Mouse (Mus musculus) c-Kit-positive CD71-positive TER-119-positive erythroid progenitor cells, embryonic 14.5 days (primary cell): ENCODE results near the gene Wdfy3.
"Not testable (repeated sequence)": the region's sequence is repeated elsewhere in the genome, so short reads cannot be mapped to it uniquely, and the experiment has no call there.

Experiments
- DNase-seq: peaks from one replicate; pipeline ENCODE4 v3.0.0-alpha.2; 2013; ENCODE audit warnings: low spot score

The Wdfy3 gene

DNA sequence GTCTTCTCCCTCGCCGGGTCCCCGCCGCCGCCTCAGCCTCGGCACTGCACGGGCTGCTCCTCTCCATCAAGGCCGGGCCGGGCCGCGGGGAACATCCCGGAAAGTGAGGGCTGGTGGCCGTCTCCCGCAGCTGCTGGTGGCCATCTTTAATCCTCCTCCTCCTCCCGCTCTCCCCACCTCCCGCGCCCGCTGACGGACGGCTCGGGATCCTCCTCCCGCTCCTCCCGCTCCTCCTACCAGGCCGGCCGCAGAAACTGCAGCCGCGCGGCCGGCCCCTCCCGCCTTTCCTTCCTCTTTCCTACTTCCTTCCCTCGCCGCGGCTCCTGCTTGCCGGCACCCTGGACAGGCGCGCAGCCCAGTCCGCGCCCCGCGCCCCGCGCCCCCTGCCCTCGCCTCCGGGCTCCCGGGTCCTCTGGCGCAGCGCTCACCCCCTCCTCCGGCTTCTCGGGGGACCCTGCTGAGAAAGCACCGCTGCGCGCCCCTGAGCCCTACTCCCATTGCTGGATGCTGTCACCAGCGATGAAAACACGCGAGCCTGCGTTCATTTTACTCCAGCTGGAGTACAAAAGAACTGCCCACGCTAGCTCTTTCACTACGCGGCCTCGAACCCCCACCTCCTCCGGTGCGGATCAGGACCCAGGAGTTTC lies at the start of gene Wdfy3:
Wdfy3 (minus strand) TSS at position 155 of the 647 bp plus-strand sequence.
- DNase-seq = peak; percentile 67

DNA sequence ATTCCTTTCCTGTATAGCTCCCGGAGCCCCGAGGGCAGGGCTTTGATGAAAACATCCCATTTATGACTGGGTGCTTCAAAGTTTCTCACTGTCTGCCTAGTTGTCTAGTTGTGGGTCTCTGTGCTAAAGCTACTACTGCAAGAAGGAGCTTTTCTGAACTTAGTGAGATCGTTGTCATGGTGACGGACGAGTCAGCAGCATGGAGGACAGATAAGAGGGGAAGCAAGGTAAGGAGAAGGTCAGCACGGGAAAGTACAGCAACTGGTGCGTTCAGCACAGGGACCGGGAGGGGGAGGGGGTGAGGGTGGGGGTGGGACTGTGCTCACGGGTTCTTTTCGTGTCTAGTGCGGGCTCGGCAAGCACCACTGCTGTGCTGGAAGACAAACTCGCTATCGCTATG lies 43.3 kb upstream of the Wdfy3 start:
- DNase-seq = no peak

DNA sequence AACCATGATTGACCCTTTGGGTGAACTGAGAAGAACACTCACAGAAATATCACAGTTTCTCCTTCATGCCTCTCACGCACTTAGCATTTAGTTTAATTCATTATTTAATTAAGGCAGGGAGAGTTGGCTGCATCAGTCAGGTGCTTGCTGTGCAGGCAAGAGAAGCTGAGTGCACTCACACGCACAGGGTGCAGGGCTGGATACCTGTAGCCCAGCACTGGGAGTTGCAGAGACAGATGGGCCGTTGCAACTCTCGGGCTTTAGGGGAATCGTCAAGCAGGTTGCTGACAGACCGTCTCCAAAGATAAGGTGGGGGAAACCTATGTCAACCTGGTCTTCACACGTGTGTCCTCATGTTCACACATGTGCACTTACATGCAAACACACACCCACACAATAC lies 42.3 kb upstream of the Wdfy3 start:
- no peak for DNase-seq

DNA sequence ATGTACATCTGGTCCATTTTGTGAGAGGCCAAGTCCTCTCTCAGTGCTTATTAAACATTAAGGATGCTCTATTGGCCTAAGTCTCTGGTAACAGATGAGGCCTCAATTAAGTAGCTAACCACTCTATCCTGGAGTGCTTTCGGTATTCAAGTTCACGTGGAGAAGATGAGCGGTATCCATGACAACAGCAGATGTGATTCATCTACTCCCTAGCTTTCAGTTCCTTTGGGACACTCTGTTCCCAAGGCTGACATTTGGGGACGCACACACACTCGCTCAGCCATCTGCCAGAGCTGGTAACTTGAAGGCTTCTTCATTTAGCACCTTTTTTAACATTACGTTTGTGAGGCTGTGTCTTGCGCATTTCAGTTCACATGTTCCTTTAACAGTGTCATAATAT lies 40.3 kb upstream of the Wdfy3 start:
- no peak for DNase-seq

DNA sequence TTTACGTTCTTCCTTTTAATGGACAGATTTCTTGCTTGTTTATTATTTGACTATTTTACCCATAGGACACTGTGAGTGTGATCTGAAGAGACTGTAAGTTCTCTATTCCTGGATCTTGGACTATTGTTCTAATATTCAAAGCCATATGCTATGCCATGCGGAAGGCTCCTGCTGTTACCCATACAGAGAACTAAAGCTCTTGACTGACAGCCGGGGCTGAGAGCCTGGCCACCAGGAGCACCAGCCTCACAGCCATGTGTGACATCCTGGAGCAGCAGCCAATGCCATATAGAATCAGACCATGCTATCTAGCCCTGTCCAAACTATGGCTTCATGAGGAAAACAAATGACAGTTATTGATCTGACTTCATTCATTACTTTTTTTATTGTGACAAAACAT lies 36.2 kb upstream of the Wdfy3 start:
- no peak for DNase-seq

DNA sequence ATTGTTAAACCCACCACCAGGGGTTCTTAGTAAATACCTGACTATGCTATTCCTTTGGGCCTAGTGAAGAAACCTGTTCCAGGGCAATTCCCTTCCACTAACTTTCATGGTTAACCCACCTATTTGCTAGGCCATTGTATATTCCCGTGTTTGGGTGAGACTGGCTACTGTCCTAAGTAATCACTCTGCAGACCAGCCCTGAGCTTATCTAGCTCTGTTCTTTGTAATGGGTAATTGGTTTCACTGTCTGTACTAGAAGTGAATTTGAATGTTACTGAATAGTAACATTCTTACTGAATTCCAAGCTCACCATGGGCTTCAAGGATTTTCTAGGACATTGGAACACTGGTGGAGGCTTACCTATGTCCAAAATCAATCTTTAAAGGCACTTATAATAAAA lies 32.1 kb upstream of the Wdfy3 start:
- DNase-seq = not testable (repeated sequence)

DNA sequence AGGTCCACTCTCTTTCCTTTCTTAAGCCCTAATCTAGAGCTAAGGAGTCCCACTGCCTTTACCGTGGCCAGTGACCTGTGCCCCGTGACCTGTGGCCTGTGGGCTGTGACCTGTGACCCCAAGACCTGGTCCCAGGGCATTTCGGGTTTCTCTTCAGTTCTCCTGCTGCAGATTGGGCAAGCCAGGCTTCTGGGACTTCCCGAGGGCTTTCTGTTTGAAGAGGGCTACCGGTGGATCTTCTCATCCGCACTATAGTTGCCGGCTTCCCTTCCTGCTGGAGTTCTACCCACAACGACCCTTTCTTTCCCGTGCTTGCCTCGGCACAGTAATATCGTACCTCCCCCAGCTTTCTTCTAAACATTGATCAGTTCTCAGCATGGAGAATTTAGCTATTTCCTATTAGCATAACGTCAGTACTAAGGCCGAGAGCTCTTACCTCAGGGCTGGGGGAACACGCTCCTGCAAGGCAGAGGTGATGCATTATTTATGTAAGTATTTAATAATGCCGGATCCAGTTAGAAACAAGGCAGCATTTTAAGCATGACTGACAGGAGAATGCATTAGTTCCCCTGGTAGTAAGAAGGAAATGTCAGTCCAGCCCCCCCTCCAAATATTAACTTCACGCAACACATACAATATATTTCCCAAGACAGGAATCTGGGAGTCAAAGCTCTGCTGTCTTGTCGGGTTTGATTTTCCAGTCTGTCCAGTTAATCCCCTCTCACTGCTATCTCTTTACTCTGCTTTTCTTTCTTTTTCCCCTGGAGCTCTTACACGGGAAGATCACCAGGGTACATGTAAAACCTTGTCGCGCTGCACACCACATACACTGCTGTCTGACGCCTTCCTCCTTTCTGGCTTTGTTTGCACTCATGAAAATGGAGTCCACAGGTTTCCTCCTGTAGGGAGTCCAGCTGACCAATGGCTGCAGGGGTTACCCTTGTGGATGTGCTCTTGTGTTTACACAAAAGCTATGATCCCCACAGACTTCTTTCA lies 30.8 kb upstream of the Wdfy3 start:
- no peak for DNase-seq

DNA sequence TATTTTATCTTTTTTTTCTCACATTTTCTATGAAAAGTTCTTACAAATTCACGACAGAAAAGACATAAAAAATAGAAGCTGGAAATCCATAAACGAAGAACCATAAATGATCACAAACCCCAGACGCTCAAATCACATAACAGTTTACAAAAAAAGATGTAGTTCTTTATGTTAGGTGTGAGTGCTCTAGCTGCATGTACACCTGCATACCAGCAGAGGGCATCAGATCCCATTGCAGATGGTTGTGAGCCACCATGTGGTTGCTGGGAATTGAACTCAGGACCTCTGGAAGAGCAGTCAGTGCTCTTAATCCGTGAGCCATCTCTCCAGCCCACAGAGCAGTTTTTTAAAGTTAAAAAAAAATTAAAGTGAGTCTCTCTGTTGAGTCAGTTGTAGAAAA lies 25.9 kb upstream of the Wdfy3 start:
- DNase-seq = no peak

DNA sequence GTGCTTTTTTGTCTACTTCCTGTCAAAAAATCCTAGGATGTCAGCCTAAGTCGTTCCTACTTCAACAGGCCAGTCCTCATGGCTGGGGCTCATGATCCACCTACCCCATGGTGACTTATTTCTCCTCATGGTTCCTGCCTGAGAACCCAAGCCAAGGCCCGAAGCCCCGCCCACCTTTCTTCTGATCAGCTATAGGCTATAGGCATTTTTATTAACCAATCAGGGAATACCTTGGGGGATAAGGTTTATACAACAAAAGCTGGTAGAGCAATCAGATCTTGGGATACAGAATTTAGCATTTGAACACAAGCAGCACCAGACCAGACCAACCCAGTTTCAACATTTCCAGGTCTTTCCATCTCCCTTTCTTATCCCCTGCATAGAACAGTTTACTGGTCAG lies 21.0 kb upstream of the Wdfy3 start:
- DNase-seq = no peak

DNA sequence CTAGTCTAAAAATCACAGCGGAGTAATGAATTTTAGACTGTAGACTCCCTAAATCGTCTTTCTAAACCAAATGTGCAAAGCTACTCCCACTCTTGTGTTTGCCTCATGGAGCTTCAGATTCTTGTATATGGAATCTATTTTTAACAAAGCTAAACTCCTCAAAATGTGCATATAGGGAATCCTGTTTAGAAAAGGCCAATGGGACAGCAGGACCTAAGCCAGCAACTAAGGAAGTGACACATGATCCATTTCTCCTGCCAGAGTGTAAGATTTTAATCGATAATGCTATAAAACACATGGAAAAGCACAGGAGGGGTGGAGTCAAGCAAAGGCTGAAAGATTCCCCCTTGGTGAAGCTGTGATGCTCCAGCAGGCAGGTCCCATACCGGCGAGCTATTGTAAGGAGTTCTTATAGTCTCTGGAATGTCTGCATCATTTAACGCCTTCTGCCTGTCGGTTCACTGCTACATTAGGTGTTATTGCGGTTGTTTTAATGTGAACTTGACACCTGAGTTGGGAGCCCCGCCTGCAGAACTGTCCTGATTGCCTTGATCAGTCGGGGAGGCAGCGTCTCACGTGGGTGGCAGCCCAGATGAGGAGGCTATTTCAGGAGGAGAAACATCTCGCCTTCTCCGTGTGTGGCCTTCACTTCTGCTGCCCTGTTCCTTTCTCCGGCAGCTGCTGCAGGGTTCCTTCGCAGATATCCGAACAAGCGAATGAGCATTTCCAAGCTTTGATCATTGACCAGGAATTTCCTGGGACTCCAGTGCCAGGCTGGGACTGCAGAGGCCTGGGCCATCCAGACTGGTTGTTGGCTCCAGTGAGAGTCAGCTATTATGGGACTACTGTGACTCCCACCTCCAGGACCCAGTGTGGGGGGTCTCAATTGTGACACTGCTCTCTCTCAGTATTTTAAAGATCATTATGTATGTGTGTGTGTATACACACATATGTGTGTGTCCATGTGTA lies 15.3 kb upstream of the Wdfy3 start:
- DNase-seq = no peak

DNA sequence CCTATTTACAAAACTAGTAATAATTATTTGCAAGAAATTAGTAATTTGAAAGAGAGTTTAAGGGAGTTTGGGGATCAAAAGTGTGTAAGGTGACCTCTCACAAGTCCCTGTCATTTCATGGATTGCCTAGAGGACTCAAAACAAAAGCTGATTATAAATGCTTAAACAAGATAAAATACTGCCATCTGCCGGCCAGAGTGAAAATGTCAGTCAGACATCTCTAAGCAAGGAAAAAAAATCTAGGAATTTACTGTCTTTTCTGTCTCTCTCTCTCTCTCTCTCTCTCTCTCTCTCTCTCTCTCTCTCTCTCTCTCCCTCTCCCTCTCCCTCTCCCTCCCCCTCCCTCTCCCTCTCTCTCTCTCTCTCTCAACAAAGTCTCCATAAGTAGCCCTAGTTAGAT lies 4.4 kb upstream of the Wdfy3 start:
- DNase-seq = peak; percentile 68

DNA sequence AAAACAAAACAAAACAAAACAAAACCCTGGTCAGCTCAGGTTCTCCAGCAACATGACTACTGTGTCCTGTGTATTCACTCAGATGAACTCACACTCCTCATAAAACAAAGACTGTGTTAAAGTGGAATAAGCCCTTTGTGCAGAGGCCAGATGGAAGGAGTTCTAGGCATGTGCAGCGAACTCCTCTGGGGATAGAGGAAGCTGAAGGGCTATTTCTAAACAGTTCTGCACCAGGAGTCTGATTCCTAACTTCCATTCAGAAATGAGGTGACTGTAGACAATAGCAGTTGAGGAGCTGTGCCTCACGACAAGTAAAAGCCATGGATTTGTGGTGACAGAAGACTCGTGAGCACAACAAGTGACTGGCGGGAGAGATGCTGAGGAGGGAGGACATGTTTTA lies 2.3 kb upstream of the Wdfy3 start:
- no peak for DNase-seq

DNA sequence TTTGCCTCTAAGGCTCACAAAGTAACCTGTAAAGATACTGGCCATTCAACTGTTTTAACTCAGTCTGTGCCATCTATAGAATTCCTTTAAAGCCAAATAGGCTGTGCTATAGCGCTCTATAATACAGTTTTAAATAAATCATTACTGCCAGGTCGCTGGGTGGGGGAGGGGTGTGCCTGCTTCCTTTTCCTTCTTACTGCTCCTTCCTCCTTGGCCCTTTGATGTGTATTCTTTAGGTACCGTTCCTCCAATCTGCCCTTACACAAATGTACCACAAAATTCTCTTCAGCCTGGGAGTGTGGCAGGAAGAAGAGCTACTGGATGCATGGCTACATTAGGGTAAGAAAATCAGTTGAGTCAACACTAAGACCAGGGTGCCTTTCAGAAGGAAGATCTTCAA lies 1.5 kb upstream of the Wdfy3 start:
- DNase-seq = no peak

DNA sequence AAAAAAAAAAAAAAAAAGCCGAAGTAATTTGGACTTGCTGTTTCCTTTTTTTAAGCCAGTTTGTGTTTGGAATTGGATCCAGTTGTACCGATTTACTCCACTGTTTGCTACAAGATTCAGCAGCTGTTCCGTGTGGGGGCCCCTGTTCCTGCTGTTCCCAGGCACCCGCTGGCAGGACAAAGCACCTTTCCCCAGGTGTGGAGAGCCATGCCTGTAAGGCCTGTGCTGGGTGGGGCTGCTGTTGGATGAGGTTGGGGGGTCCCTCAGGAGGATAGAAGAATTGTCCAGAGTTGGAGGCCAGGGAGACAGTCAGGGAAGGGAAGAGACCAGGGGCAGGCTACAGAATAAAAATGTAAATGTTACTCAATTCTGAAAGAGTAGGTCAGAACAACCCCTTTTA lies 1.1 kb upstream of the Wdfy3 start:
- no peak for DNase-seq

DNA sequence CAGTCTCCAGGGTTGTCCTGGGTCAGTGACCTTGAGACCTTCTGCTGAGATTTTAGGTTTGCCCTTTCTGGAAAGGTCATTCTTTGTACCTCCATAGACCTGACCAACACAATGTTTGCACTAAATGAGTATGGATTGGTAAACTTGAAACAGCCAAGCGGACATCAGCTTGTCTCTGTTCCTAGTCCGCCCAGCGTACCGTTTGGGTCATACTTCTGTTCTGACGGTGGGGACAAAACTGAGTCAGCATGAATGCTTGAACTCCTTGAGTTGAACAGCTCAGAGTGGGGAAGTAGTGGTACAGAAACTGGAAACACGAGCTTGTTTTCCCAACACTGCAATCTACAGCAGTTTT lies 670 bp upstream of the Wdfy3 start:
- no peak for DNase-seq

DNA sequence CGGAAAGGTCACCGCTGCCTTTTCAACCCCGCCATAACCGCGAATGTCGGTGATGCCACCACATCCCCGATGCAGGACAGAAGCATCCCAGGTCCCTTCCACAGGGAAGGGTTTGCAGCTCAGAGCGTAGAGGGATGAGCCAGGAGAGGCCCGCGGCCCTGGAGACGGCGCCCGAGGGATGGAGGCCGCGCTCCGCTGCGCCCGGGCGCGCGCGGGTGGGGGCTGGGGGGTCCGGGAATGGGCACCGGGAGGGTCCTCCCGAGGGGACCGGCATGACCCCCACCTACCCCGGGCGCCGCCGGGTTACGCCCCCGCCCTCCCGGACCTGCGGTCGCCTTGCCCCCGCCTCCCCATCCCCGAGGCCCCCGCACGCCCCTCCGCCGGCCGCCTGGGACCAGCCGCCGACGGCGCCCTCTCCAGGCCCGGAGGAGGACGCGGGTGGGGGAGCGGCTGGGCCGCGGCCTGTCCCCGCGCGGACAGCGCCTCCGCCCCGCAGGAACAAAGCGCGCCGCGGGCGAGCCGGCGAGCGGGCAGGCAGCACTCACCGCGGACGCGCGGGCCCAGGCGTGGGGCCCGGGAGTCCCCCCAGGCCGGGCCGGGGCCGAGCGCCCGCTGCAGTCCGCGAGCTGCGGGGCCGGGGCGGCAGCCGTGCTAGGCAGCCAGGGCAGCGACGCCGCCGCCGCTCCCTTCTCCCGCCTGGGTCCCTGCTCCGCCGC lies 512 bp downstream of the Wdfy3 start:
- DNase-seq = no peak

DNA sequence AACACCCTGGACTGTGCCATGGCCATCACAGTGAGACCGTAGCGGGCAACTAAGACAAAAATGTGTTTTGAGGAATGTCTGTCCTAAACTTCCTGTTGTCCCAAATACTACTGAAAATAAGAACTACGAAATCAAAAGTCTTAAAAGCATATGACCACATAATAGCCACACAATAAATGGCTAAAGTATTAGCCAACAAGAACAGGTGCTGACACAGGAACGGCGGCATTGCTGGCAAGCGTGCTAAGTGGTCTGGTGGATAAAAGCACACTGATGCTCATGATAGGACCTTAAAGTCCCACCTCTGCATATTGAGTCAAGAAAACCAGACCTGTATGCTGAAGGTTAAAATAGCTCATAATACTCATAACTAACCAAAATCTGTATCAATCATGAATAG lies 3.3 kb downstream of the Wdfy3 start:
- no peak for DNase-seq

DNA sequence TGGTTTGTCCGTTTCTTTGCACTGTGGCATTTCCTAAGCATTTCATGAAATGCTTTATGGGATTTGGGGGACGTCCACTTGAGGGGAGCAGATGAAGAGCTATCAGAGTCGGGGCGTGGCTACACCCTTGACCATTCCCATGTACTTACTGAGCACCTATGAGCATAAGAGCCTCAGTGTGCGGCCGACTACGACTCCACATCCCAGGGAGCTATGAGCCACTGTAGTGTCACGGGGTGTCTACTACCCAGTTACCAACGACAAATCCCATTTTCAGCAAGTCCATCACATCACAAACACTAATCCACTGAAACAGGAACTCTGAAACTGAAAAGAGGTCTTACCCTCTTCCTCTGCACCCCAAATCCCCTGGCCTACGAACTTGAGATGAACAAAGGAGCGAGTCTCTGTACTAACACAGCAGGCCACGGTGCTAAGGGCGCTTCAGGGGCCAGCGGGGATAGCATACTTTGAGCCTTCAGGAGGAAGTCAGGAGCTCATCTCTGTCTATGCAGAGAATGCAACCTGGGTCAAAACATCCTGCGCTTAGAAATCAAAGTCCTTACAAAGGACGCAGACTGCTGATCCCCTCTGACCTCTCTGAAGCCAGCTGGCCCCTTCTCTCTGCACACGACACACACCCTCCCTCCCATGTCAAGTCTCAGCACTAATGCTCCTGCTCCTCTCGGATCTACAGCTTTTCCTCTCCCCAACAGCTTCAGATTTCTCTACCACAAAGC lies 6.5 kb downstream of the Wdfy3 start:
- DNase-seq = no peak

DNA sequence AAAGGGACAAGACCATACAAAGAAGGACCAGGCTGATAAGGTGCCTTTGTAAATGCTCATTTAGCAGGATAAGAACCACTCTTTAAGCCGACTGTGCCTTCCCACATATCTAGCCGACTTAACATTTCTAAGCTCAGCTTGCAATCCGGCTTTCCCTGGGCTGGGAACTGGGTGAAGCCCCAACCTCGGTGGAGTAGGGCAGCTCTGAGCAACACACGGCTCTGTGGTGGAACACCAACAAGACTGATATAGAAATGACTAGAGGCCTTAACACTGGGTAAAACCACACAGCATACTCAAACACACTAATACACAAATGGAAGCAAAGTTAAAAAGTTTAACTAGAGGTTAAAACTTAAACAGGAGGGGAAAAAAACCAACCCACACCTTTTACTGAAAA lies 7.9 kb downstream of the Wdfy3 start:
- DNase-seq = no peak

DNA sequence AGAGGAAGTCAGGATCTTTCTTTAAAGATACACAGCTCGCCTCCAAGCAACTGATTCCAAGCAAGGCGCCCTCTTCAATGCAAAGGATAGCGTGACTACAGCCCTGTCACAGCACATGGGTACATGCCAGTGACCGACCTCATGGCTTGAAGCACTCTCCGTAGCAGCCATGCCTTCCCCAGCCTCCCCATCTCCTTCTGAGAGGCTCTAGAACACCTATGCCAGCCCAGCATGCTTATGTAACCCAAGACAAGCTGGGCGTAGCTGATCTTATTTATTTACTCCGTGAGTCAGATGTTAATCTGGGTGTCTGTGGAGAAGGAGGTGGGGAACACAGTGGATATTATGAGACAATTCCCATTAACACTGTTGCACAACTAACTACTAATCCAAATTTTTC lies 13.8 kb downstream of the Wdfy3 start:
- DNase-seq = no peak

DNA sequence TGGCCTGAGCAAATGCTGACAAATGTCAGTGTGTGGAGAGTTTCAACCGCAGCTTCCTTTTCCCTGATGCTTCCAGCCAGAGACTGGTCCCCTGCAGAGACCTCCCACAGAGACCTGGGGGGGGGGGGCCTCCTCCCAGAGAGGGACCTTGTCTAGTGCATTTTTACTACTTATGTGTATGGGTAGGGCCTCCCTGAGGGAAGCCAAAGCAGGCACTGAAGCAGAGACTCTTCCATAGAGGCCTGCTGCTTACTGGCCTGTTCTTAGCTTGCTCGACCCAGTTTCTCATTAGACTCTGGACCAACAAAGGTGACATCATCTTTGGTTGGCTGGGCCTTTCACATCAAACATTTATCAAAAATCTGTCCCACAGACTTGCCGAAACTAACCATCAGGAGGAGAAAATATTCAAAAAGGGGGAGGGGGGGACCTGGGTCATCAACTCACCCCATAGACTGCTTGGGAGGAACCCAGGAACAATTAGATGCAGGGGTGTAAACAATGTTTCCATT lies 14.5 kb downstream of the Wdfy3 start:
- DNase-seq = no peak
